Mouse (Mus musculus) testis, adult 2 months (tissue): ENCODE data around the gene Nfx1. TPM values are rescaled to one million over a fixed set of nuclear protein-coding genes. Genes with fewer than 3 reads are reported as not detected.

ENCODE experiments used
- H3K27ac ChIP-seq: fragments of 200-500 bp; 2 replicates; pipeline ENCODE4 v1.5.1; 2012; ENCODE audit warnings: low read depth, low read length; ENCODE audit not compliant: control insufficient read depth, insufficient read depth
- H3K27me3 ChIP-seq: fragments of 200-500 bp; 2 replicates; pipeline ENCODE4 v1.6.1; 2012; ENCODE audit warnings: mild to moderate bottlenecking, low read length, moderate library complexity; ENCODE audit not compliant: control insufficient read depth, insufficient read depth
- H3K36me3 ChIP-seq: fragments of 200-500 bp; 2 replicates; pipeline ENCODE4 v1.6.1; 2012; ENCODE audit warnings: mild to moderate bottlenecking, low read length; ENCODE audit not compliant: control insufficient read depth, insufficient read depth
- H3K4me1 ChIP-seq: fragments of 200-500 bp; 2 replicates; pipeline ENCODE4 v1.6.1; 2012; ENCODE audit warnings: low read length; ENCODE audit not compliant: control insufficient read depth, insufficient read depth
- H3K4me3 ChIP-seq: fragments of 200-500 bp; 2 replicates; pipeline ENCODE4 v1.5.1; 2012; ENCODE audit warnings: low read depth, mild to moderate bottlenecking, low read length, moderate library complexity, mixed read lengths; ENCODE audit not compliant: control insufficient read depth
- CTCF ChIP-seq: fragments of 200-500 bp; IDR thresholded peaks from 2 replicates; pipeline ENCODE4 v1.5.1; 2012; ENCODE audit warnings: low read depth, mild to moderate bottlenecking, inconsistent platforms, low read length, moderate library complexity; ENCODE audit not compliant: control insufficient read depth, insufficient read depth, insufficient replicate concordance
- POLR2A ChIP-seq: fragments of 200-500 bp; IDR thresholded peaks from 2 replicates; pipeline ENCODE4 v1.6.1; 2012; ENCODE audit warnings: low read depth, mild to moderate bottlenecking, inconsistent platforms, low read length, moderate library complexity; ENCODE audit not compliant: control insufficient read depth
- polyA plus RNA-seq: library from polyadenylated mRNA; depleted of rRNA; stranded (reverse); fragments of >200 nt; gene quantifications from 2 replicates; pipeline ENCODE4 v1.2.3, GENCODE M21; 2012

Nfx1 gene
- polyA plus RNA-seq, 1 experiment, result 29.5 TPM

DNA sequence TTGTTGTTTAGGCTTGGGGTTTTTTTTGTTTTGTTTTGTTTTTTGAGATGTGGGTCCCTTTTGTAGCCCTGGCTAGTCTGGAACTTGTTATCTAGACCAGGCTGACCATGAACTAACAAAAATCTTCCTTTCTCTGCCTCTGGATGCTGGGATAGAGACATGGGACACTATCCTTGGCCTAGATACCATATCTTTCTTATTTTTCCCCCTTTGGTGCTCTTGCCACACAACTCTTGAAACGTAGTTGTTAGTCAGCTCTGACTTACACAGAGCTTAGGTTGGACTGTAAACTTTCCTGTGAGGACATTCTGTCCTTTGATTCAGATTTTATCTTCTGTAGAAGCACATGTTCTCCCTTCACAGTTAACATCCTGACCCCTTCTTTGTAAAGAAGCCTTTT lies 8.7 kb downstream of the Nfx1 start:
- H3K27ac ChIP-seq, result peak overlapping the region; percentile 62
- TF ChIP-seq POLR2A (no peak), CTCF (no peak)
- H3K36me3 ChIP-seq, result no peaks in the 10 kb centered on the region

DNA sequence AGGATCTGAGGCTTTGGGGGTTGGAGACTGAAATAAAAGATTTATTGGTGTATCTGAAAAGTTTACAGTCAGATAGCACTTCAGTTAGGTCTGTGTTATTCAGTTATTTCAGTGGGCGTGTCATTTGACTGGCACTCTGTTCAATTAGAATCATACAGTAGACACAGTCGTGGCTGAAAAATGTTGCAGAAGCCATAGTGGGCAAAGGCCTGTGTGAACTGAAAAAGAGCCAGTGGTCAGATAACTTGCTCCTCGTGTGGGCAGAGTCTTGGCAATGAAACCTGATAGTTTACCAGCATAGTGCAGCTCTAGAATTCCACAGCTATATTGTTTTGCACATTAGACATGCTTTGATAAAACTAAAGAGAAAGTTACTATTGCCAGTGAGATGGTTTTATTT lies 11.8 kb downstream of the Nfx1 start:
- Histone ChIP-seq H3K27me3 (no peaks in the 10 kb centered on the region), H3K4me1 (no peaks in the 10 kb centered on the region), H3K36me3 (peaks cover 2% of the 10 kb centered on the region), H3K27ac (peak overlapping the region; percentile 32; the same call in 1 of the 2 replicates), H3K4me3 (no peak overlapping the region)
- TF ChIP-seq CTCF, result no peak
- TF ChIP-seq POLR2A, result no peak

More for the DNA sequence above, 8.7 kb downstream of the Nfx1 start:
- H3K4me3 ChIP-seq, result no peak overlapping the region
- no peaks in the 10 kb centered on the region for H3K4me1 ChIP-seq
- no peaks in the 10 kb centered on the region for H3K27me3 ChIP-seq

DNA sequence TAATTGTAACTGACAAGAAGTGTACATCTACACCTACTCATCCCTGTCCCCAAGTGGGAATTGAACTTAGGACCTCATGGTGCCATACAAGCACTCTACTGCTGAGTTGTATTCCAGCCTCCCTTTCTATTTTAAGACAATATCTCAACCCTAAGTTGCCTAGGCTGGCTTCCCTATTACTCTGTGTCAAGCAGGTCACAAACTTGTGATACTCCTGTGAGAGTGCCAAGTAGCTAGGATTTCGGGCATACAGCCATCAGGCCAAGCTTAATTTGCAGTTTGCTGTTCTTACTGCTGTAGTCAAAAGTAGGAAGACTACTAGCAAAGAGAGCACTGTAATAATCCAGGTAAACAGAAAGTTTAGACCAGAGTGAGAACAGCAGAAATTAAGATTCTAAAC lies 13.0 kb downstream of the Nfx1 start:
- no peak overlapping the region for H3K27ac ChIP-seq
- H3K36me3 ChIP-seq, result peaks cover 2% of the 10 kb centered on the region

DNA sequence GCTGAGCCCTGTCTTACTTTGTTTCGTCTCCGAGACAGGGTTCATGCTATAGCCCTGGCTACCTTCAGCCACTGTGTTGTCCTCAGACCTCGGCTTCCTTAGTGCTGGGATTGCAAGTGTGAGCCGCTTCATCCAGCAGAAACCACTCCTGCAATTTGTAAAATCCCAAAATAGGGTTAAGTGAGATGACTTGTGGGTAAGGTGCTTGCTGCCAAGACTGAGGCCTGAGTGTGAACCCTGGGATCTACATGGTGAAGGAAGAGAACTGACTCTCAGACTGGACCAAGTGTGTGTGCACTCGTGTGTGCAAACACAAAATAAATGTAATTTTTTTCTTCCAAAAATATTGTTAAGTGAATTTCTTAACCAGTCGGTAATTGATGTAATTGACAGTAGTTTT lies 18.9 kb downstream of the Nfx1 start:
- H3K27ac ChIP-seq, result no peak overlapping the region
- H3K4me1 ChIP-seq, result no peaks in the 10 kb centered on the region
- no peaks in the 10 kb centered on the region for H3K27me3 ChIP-seq
- peaks cover 2% of the 10 kb centered on the region for H3K36me3 ChIP-seq
- TF ChIP-seq POLR2A, result no peak
- no peak for TF ChIP-seq CTCF
- no peak overlapping the region for H3K4me3 ChIP-seq

More for the DNA sequence above, 13.0 kb downstream of the Nfx1 start:
- no peak overlapping the region for H3K4me3 ChIP-seq
- H3K27me3 ChIP-seq, result no peaks in the 10 kb centered on the region
- no peaks in the 10 kb centered on the region for H3K4me1 ChIP-seq
- TF ChIP-seq CTCF, result no peak
- no peak for TF ChIP-seq POLR2A

DNA sequence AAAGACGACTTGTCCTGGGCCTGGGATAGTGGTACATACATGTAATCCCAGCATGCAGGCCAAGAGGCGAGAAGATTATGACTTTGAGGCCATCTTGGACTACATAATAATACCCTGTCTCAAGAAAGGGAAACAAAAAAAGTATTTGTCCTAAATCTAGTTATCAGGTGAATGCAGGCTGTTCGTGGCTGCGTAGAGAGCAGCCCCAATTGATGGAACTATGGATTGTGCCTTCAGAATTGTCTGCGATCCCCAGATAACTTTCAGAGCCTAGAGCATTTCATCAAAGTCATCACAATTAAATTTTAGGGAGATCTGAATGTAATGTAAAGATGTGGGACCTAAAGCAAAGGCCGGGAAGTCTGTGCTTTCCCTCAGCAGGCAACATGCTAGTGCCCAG lies 25.6 kb downstream of the Nfx1 start:
- Histone ChIP-seq H3K4me3 (no peak overlapping the region), H3K27me3 (no peaks in the 10 kb centered on the region), H3K4me1 (no peaks in the 10 kb centered on the region; the same call in 1 of the 2 replicates), H3K27ac (no peak overlapping the region), H3K36me3 (peaks cover 1% of the 10 kb centered on the region; the same call in 1 of the 2 replicates)
- TF ChIP-seq POLR2A (no peak), CTCF (no peak)

DNA sequence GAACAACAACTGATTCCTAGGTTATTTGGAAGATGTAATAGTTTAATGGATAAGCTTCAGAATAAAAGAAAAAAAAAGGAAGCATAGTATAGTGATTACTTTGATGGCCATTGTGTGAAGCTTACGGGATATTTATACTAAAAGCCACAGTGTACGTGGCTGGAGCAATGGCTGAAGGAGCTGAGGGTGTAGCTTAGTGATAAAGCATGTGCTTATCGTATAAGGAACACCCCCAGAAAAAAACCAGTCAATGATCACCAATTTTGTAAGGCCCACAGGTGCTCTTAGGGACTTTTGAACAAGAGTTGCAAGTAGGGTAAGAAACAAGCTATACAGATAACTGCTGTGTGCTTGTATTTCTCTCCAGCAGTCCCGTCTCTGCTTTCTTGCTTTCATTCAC lies 27.2 kb downstream of the Nfx1 start:
- Histone ChIP-seq H3K27me3 (no peaks in the 10 kb centered on the region), H3K27ac (no peak overlapping the region), H3K36me3 (peaks cover 1% of the 10 kb centered on the region; the same call in 1 of the 2 replicates), H3K4me3 (no peak overlapping the region), H3K4me1 (no peaks in the 10 kb centered on the region; the same call in 1 of the 2 replicates)
- TF ChIP-seq POLR2A, result no peak
- no peak for TF ChIP-seq CTCF

DNA sequence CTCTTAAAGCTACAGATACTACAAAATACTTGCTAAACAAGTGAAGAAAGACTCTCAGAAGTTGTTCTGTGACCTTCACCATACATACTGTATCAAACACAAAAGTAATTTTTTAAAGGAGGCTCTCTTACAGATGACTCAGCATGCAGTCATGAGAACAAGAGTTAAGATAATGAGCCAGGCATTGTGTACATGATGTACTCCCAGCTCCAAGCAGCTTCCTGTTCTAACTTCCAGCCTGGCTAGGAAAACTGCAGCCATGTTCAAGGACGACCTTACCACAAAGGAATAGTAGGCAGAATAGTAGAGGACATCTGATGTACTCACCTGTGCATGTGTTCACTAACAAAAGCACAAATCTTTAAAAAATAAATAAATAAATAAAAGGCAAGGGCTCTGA lies 29.6 kb downstream of the Nfx1 start:
- H3K4me3 ChIP-seq, result no peak overlapping the region
- no peaks in the 10 kb centered on the region; the same call in 1 of the 2 replicates for H3K4me1 ChIP-seq
- no peaks in the 10 kb centered on the region for H3K27me3 ChIP-seq
- H3K27ac ChIP-seq, result no peak overlapping the region
- H3K36me3 ChIP-seq, result peaks cover 3% of the 10 kb centered on the region; the same call in 1 of the 2 replicates
- no peak for TF ChIP-seq CTCF
- TF ChIP-seq POLR2A, result no peak
